Mouse (Mus musculus) adipocyte (in vitro differentiated cells): ENCODE data around the gene Lrmp.
A peak's percentile ranks its signal among the peaks of the same experiment; 100 is the strongest.

ENCODE experiments used
- DNase-seq: peaks from one replicate; pipeline ENCODE4 v3.0.0-alpha.2; 2016; ENCODE audit warnings: low spot score

Lrmp gene

DNA sequence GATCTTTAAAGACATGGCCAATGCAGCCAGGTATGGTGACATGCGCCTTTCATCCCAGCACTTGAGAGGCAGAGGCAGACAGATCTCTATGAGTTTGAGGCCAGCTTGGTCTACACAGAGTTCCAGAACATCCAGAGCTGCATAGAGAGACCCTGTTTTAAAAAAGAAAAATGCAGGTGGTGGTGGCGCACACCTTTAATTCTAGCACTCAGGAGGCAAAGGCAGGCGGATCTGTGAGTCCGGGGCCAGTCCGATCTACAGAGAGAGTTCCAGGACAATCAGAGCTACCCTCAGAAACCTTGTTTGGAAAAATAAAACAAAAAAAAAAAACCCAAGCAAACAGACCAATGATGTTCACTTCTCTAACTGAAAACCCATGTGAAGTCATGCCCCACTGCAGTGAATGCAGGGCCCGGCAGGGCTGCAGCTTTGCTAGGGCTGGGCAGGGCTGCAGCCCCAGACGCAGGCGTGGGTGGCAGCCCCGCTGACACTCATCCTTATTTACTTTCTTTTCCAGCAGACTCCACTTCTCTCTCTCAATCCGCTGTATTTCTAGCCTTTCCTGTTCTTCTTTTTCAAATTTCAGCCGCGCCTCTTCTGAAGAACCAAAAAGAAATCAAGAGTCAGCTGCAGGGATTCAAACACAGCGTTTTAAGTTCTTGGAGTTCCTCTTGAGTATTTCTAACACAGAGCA, 87.1 kb downstream of the Lrmp start:
- no peak for DNase-seq

DNA sequence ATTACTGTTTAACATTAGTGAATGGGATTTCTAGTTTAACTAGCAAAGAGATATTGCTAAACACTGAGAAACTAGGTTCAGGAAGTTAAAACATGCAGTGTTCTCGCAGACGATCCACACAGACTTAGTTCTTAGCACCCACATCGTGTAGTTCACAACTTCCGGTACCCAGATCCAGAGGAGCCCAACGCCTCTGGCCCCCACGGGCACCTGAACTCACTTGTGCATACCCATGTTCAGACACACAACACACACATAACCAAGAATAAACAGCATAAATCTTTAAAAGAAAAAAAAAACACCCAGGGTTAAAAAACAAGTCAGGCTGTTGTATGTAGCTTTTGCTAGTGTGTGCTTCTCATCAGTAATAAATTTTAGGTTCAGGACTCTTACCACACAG, 89.0 kb downstream of the Lrmp start:
- no peak for DNase-seq

DNA sequence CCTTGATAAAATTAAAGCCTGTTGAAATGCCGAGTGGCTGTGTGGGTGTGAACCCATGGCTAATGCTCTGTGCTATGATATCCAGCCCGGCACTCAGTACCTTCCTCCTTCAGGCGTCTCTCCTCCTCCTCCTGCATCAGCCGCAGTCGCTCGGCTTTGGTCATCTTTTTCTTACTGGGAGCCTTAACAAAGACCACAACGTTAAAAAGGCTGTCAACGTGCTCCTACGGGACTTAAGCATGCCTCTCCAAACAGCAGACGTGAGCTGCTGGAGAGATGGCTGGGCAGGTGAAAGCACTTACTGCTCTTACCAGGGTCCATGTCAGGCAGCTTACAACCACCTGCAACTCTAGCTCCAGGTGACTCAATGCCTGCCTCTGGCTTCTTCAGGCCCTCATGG, 89.7 kb downstream of the Lrmp start:
- no peak for DNase-seq

DNA sequence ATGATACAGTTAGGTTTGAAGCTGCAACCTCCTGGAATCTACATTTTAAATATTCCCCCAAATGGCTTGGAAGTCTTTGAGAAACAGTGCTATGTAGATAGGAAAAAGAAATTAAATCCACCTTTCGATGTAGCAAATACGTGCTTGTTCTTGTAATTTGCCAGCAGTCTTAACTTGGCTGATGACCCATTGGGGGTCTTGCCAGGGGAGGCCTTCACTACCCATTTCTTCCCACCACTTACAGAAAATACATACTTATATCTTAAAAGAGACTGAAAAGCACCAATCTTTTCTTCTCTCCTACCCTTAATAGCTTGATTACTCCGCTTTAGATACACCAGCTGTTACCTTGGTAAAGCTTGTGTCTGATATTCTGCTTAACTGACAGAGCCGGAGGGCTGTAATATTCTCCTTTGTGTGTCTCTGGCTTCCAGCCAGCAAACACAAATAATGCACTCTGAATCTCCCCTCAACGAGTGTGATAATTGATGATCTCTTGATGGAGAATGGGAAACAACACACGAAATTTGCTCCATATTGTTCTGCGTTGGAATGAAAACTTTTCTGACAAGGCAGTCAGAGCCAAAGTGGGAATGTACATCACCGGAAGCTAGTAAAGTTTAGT, 94.7 kb downstream of the Lrmp start:
- DNase-seq, result no peak

DNA sequence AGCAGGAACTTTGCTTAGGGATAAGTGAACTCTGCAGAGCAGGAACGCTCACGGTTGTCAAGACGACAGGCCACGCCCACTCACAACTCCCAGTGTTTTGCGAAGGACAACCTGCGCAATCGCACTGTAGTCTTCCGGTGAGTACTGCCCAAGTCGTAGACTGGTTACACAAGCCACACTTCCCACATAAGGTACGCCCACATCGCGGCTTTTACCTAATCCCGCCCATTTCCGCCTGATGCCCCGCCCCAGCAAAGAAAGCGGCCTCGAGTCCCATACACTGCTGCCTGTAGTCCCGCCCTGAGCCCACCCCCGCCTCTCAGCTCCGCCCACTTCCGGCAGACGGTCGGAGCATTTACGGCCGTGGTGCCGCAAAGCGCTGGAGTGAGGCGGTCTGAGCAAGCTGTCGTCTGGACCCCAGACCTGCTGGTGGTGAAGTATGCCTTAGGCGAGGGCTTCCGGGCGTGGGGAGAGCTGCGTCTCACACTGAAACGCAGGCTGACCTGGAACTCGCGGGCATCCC, 95.4 kb downstream of the Lrmp start, which contains the start of the genes Casc1 and Etfrf1:
Gene Casc1 (minus strand): TSS at position 190 of the 523 bp plus-strand sequence.
Gene Etfrf1 (plus strand): TSS at position 319 of the 523 bp plus-strand sequence.
- DNase-seq, result peak; percentile 100

DNA sequence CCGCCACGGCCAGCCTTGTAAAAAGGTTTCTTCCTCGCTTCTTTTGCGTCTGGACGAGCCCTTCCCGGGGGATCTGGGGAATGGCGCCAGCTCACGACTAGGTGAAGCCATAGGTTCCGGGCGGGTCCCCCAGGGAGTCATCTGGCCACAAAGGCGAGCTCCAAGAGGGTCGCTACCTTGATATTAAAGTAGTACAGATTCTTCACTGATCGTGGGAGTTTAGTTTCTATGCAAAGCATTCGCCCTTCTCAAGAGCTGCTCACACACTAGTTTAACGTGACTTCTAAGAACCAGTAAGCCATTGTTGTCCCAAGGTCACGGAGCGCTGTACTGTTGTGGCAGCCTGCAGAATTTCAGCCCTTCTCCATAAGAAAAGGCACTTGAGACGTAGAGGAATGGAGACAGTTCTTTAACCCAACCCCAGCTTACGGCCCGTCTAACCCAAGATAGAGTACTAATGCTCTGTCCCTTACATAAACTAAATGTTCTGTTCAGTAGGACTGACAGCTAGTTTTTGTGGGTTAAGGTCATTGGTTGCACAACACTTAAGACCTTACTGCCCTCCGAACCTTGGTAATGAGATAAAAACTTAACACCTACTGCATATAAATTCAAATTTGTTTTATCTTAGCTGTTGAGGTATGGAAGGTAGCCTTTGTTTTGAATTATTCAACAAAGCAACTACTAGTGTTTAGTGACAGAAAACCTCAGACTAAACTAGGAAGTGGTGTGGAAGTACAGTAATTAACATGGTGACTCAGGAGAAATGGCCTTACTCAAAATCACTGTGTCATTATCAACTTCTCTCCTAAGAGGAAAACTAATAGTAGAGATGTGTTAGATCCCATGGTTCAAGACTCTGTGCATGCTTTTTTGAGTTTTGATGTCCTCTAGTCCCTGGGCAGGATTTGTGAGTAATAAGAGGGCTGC, 96.2 kb downstream of the Lrmp start:
- DNase-seq, result peak; percentile 73

DNA sequence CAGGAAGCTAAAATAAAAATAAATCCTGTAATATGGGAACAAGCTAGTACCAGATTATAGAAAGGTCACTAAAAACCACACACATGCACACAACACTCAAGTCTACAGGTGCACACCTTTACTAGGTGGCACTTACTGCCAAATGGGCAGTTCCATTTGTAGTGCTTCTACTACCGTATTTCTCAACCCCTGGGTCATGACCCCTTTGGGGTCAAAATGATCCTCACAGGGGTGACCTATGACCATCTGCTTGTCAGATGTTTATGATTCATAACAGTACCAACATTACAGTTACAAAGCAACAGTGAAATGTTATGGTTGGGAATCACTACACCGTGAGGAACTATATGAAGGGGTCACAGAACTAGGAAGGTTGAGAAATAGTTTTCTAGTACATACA, 98.5 kb downstream of the Lrmp start:
- no peak for DNase-seq

DNA sequence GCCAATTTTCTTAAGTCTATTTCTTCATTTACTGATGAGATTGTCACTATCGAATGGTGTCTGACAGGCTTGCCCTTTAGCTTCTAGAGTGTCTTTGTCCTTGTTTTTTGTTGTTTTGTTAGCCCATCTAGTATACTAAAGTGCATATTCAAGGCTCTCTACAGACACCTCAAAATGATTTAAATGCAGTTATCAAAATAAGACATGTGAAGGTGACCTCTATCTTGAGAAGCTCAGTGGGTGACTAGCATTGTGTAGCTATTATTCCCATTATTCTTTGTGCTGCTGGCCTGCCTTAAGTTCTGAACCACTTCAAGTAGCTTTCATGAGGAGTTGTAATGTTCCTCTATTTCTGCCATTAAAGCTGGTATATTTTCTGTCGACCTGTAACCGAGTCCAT, 100.4 kb downstream of the Lrmp start:
- no peak for DNase-seq

DNA sequence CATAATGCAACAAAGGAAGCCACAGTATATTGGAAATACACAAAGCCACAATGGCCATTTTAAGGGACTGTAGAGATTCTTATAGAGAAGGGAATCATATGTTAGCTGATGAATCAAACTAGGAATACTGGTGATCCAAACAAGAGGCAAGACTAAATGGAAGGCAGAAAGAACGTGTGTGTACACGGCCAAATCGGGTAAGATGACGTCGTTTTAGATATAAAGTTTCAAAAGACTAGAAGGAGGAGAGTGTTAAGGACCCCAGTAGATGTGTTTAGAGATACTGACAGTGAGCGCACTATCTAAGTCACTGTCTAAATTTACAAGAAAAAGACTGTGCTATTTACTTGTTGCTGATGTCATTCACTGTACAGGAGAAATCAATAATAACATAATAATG, 108.8 kb downstream of the Lrmp start:
- DNase-seq, result no peak
